Mouse (Mus musculus) CH12.LX (cell line): ENCODE measurements around the gene Lmx1a. TPM values are rescaled to one million over a fixed set of nuclear protein-coding genes. Genes with fewer than 3 reads are reported as not detected.

Experiments used
- DNase-seq: peaks from one replicate; pipeline ENCODE4 v3.0.0-alpha.2; 2013; ENCODE audit errors: extremely low read depth
- H3K27ac ChIP-seq: 2 replicates; pipeline ENCODE4 v1.5.1; 2012; ENCODE audit warnings: low read depth, mild to moderate bottlenecking, control low read depth, moderate library complexity; ENCODE audit not compliant: insufficient read depth
- H3K27me3 ChIP-seq: replicated peaks from 2 replicates; pipeline ENCODE3; 2012; ENCODE audit warnings: inconsistent platforms
- H3K36me3 ChIP-seq, 2 experiments: replicated peaks in 1 of 2; 2 replicates each; pipeline versions ENCODE3 to v1.6.1; 2012; ENCODE audit warnings: inconsistent platforms in 1 of 2, low read length in 1 of 2, mild to moderate bottlenecking in 1 of 2, mixed read lengths in 1 of 2, moderate library complexity in 1 of 2; ENCODE audit not compliant: control insufficient read depth in 1 of 2, insufficient read depth in 1 of 2
- H3K4me1 ChIP-seq, 2 experiments: 2 replicates each; pipeline ENCODE4 v1.6.1; 2012; ENCODE audit warnings: inconsistent platforms in 1 of 2, moderate library complexity in 1 of 2; ENCODE audit not compliant: insufficient read depth in 2 of 2, control insufficient read depth in 1 of 2
- H3K4me2 ChIP-seq: 2 replicates; pipeline ENCODE4 v1.6.1; 2012; ENCODE audit warnings: low read depth, mild to moderate bottlenecking, control low read depth; ENCODE audit not compliant: poor library complexity, insufficient read depth, severe bottlenecking
- H3K4me3 ChIP-seq, 3 experiments: fragments of 150-350 bp in 1 of 3; sonication (generic) in 1 of 3; replicated peaks in 1 of 3; 2 replicates each; pipeline versions ENCODE3 to v1.5.1; 2011 to 2012; ENCODE audit warnings: low read depth in 2 of 3, low read length in 2 of 3, mild to moderate bottlenecking in 2 of 3, moderate library complexity in 2 of 3, control low read depth in 1 of 3, improper control_type of control experiment in 1 of 3, inconsistent platforms in 1 of 3, mixed read lengths in 1 of 3; ENCODE audit not compliant: poor library complexity in 1 of 3
- H3K79me2 ChIP-seq: replicated peaks from 2 replicates; pipeline ENCODE4 v1.6.1; 2012; ENCODE audit warnings: mild to moderate bottlenecking, moderate library complexity; ENCODE audit not compliant: control insufficient read depth, poor library complexity, insufficient read depth, severe bottlenecking; ENCODE audit errors: extremely low read depth
- H3K9ac ChIP-seq: 2 replicates; pipeline ENCODE4 v1.6.1; 2012; ENCODE audit warnings: low read depth, mild to moderate bottlenecking, control low read depth, moderate library complexity; ENCODE audit not compliant: insufficient read depth
- H3K9me3 ChIP-seq: replicated peaks from 2 replicates; pipeline ENCODE3; 2012; ENCODE audit warnings: low read length, inconsistent platforms, mixed read lengths
- BHLHE40 ChIP-seq: IDR thresholded peaks from 2 replicates; pipeline ENCODE4 v1.6.1; 2011; ENCODE audit warnings: mild to moderate bottlenecking, low read depth, low read length, improper control_type of control experiment
- CHD2 ChIP-seq: IDR thresholded peaks from 2 replicates; pipeline ENCODE4 v1.6.1; 2011; ENCODE audit warnings: low read length, improper control_type of control experiment
- CTCF ChIP-seq, 2 experiments: IDR thresholded peaks in 1 of 2; conservative IDR thresholded peaks in 1 of 2; 2 replicates each; pipeline ENCODE4 v1.5.1; 2011 to 2012; ENCODE audit warnings: low read depth in 2 of 2, low read length in 2 of 2, improper control_type of control experiment in 1 of 2, inconsistent platforms in 1 of 2, mild to moderate bottlenecking in 1 of 2, moderate library complexity in 1 of 2
- EP300 ChIP-seq: IDR thresholded peaks from 2 replicates; pipeline ENCODE4 v1.6.1; 2011; ENCODE audit warnings: low read length, improper control_type of control experiment
- IRF4 ChIP-seq: IDR thresholded peaks from 2 replicates; pipeline ENCODE4 v1.6.1; 2014; ENCODE audit warnings: low read depth, mild to moderate bottlenecking, inconsistent platforms, low read length, improper control_type of control experiment
- MAFK ChIP-seq: IDR thresholded peaks from 2 replicates; pipeline ENCODE4 v1.6.1; 2011; ENCODE audit warnings: low read length, improper control_type of control experiment; ENCODE audit not compliant: insufficient replicate concordance
- MAX ChIP-seq: IDR thresholded peaks from 2 replicates; pipeline ENCODE4 v1.6.1; 2011; ENCODE audit warnings: low read length, improper control_type of control experiment
- MEF2A ChIP-seq: IDR thresholded peaks from 2 replicates; pipeline ENCODE4 v1.6.1; 2014; ENCODE audit warnings: low read depth, mild to moderate bottlenecking, inconsistent platforms, low read length, improper control_type of control experiment, borderline replicate concordance
- NELFE ChIP-seq: IDR thresholded peaks from 2 replicates; pipeline ENCODE4 v1.6.1; 2011; ENCODE audit warnings: low read depth, low read length, improper control_type of control experiment
- PAX5 ChIP-seq: IDR thresholded peaks from 2 replicates; pipeline ENCODE4 v1.6.1; 2012; ENCODE audit warnings: low read length, inconsistent platforms, mixed read lengths
- POLR2A ChIP-seq: IDR thresholded peaks from 2 replicates; pipeline ENCODE4 v1.6.1; 2011; ENCODE audit warnings: low read depth, mild to moderate bottlenecking, improper control_type of control experiment, low read length
- RAD21 ChIP-seq: IDR thresholded peaks from 2 replicates; pipeline ENCODE4 v1.6.1; 2011; ENCODE audit warnings: low read depth, mild to moderate bottlenecking, low read length, improper control_type of control experiment, moderate library complexity
- RCOR1 ChIP-seq: conservative IDR thresholded peaks from 2 replicates; pipeline ENCODE4 v1.6.1; 2012; ENCODE audit warnings: low read depth, mild to moderate bottlenecking, inconsistent platforms, low read length, improper control_type of control experiment
- TBP ChIP-seq: conservative IDR thresholded peaks from 2 replicates; pipeline ENCODE4 v1.6.1; 2011; ENCODE audit warnings: low read depth, low read length, improper control_type of control experiment
- TCF12 ChIP-seq: IDR thresholded peaks from 2 replicates; pipeline ENCODE4 v1.6.1; 2014; ENCODE audit warnings: low read depth, mild to moderate bottlenecking, inconsistent platforms, low read length, improper control_type of control experiment
- USF1 ChIP-seq: IDR thresholded peaks from 2 replicates; pipeline ENCODE4 v1.6.1; 2014; ENCODE audit warnings: low read depth, mild to moderate bottlenecking, inconsistent platforms, low read length, improper control_type of control experiment
- USF2 ChIP-seq: conservative IDR thresholded peaks from 2 replicates; pipeline ENCODE4 v1.6.1; 2011; ENCODE audit warnings: low read depth, low read length, improper control_type of control experiment
- ZC3H11A ChIP-seq: IDR thresholded peaks from 2 replicates; pipeline ENCODE4 v1.6.1; 2012; ENCODE audit warnings: low read depth, mild to moderate bottlenecking, inconsistent platforms, low read length, improper control_type of control experiment
- ZKSCAN1 ChIP-seq: IDR thresholded peaks from 2 replicates; pipeline ENCODE4 v1.6.1; 2012; ENCODE audit warnings: low read depth, inconsistent platforms, low read length, improper control_type of control experiment, borderline replicate concordance
- ZMIZ1 ChIP-seq: IDR thresholded peaks from 2 replicates; pipeline ENCODE4 v1.6.1; 2012; ENCODE audit warnings: low read depth, mild to moderate bottlenecking, inconsistent platforms, low read length, improper control_type of control experiment
- ZNF384 ChIP-seq: IDR thresholded peaks from 2 replicates; pipeline ENCODE4 v1.6.1; 2012; ENCODE audit warnings: low read depth, low read length, improper control_type of control experiment, inconsistent platforms
- dilution Hi-C: fragments of 300-500 bp; cut with MboI; formaldehyde crosslinking; loops from 2 replicates; pipeline ENCODE4 v1.14.3; 2020; ENCODE audit warnings: low sequenced_read_pairs; ENCODE audit not compliant: extremely low pct_unique_long_range_greater_than_20kb, extremely low pct_ligation_motif_present
- in situ Hi-C: fragments of 300-500 bp; cut with MboI; formaldehyde crosslinking; loops from 3 replicates; pipeline ENCODE4 v1.14.3; 2019; ENCODE audit warnings: low sequenced_read_pairs, low pct_ligation_motif_present, low pct_unique_long_range_greater_than_20kb, mixed read lengths
- polyA plus RNA-seq: library from polyadenylated mRNA; unstranded; fragments of >175 nt; gene quantifications from 2 replicates; pipeline ENCODE4 v1.2.1, GENCODE M21; 2012; ENCODE audit warnings: low read depth; ENCODE audit not compliant: insufficient read length
- total RNA-seq, 2 experiments: library from RNA; depleted of rRNA; stranded (reverse); fragments of 300-350 nt in 1 of 2; fragments of >200 nt in 1 of 2; gene quantifications; 2 replicates each; pipeline ENCODE4 v1.2.3; 2012 to 2014

Lmx1a gene
- total and polyA plus RNA-seq, 3 experiments: not detected

GRCm38 (mm10) chr1:167715730-167716341 lies 26.8 kb downstream of the Lmx1a start:
- H3K79me2 ChIP-seq: no peaks in the 10 kb centered on the region
- no peak for TF ChIP-seq MEF2A
- no peak for TF ChIP-seq POLR2A
- no peak for TF ChIP-seq MAFK
- no peak for TF ChIP-seq MAX
- TF ChIP-seq IRF4: no peak
- no peak for TF ChIP-seq CHD2
- no peak for TF ChIP-seq ZKSCAN1
- TF ChIP-seq NELFE: no peak
- TF ChIP-seq TBP: no peak
- no peak for TF ChIP-seq CTCF (conservative IDR thresholded peaks at IDR 0.05 in 1 of 2, IDR thresholded peaks at IDR 0.05 in 1 of 2; ENCODE audit: low read depth in 2 of 2, low read length in 2 of 2)
- TF ChIP-seq BHLHE40: no peak
- TF ChIP-seq TCF12: no peak
- no peak for TF ChIP-seq USF2
- TF ChIP-seq ZMIZ1: no peak
- no peak for TF ChIP-seq ZNF384
- TF ChIP-seq RCOR1: no peak
- H3K27ac ChIP-seq: no peak overlapping the region
- no peaks in the 10 kb centered on the region for H3K36me3 ChIP-seq
- no peak overlapping the region for H3K4me3 ChIP-seq
- H3K9ac ChIP-seq: no peak overlapping the region
- no peak for DNase-seq
- no peaks in the 10 kb centered on the region for H3K27me3 ChIP-seq
- in situ Hi-C loops (no loop called here), dilution Hi-C loops (no loop called here)
- no peaks in the 10 kb centered on the region for H3K4me1 ChIP-seq
- no peak overlapping the region for H3K4me2 ChIP-seq
- peaks cover 65% of the 10 kb centered on the region for H3K9me3 ChIP-seq

- DNase-seq: no peak
- no peak overlapping the region for H3K4me3 ChIP-seq
- no peak overlapping the region for H3K4me2 ChIP-seq
- no peak overlapping the region for H3K27ac ChIP-seq
- H3K9ac ChIP-seq: no peak overlapping the region
- TF ChIP-seq PAX5 (no peak), MAX (no peak), ZNF384 (no peak), EP300 (no peak), RAD21 (no peak), ZC3H11A (no peak), CTCF (conservative IDR thresholded peaks at IDR 0.05 in 1 of 2, IDR thresholded peaks at IDR 0.05 in 1 of 2; ENCODE audit: low read depth in 2 of 2, low read length in 2 of 2) (no peak), BHLHE40 (no peak), USF1 (no peak)
- H3K4me1 ChIP-seq: no peaks in the 10 kb centered on the region
- peaks cover 89% of the 10 kb centered on the region for H3K9me3 ChIP-seq
- dilution Hi-C loops: no loop called here
- no peaks in the 10 kb centered on the region for H3K27me3 ChIP-seq
- no peaks in the 10 kb centered on the region for H3K36me3 ChIP-seq
- in situ Hi-C loops: no loop called here
- no peaks in the 10 kb centered on the region for H3K79me2 ChIP-seq
These were observed 45.4 kb downstream of the Lmx1a start for GRCm38 (mm10) chr1:167734471-167734870.
